Mouse (Mus musculus) ovary, adult 18-20 months (tissue): ENCODE measurements at regions not wholly inside any gene's neighbourhood (a gene's known extent, or its start where the extent isn't known, plus 50 kb on each side); places are given as distances from the start of the nearest gene placed in this dataset.
A peak's percentile ranks its signal among the peaks of the same experiment; 100 is the strongest.

ENCODE experiments used
- DNase-seq: peaks from one replicate; pipeline ENCODE4 v3.0.0; 2022; ENCODE audit warnings: low spot score, mixed read lengths

DNA sequence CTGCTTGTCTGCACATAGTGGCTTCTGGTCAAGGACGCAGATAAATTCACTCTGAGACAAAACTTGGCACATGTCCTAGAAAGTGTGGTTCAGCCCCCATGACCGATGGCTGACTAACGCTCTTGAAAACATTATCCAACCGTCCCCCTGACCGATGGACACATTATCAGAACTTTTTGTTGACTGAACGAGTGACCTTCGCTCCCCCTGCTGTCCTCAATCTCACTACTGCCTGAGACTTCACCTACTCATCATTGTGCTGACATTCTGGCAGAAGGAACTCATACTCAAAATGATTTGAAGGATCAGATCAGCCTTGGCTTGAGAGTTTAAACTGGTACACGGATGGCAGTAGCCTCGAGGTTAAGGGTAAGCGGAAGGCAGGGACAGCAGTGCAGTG, 61.3 kb upstream of the Zfp804a start:
- peak; percentile 53 for DNase-seq
